Mouse (Mus musculus): ENCODE measurements at regions not wholly inside any gene's neighbourhood (a gene's known extent, or its start where the extent isn't known, plus 50 kb on each side); places are given as distances from the start of the nearest gene placed in this dataset.

DNA sequence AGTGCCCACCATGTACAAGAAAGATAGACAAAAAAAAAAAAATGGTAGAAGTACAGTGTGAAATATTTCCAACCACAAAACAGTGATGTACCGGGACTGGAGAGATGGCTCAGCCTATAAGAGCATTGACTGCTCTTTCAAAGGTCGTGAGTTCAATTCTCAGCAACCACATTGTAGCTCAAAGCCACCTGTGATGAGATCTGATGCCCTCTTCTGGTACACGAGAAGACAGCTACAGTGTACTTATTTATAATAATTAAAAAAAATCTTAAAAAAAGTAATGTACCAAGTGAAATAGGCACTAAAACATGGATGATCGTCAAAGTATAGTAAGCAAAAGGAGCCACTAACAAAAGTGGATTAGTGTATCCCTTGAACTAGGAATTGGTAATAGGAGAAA lies 1154.2 kb upstream of the Sel1l start:
- no peak overlapping the region for H3K9ac ChIP-seq (replicated peaks)
- H3K27me3 ChIP-seq (ENCODE audit: insufficient read depth, low read length) = no peaks in the 10 kb centered on the region
- H3K36me3 ChIP-seq (replicated peaks; ENCODE audit: insufficient read depth, low read length) = no peaks in the 10 kb centered on the region
- no peaks in the 10 kb centered on the region for H3K9me3 ChIP-seq (ENCODE audit: low read length)
- no peak overlapping the region for H3K27ac ChIP-seq (ENCODE audit: low read depth)
- no peaks in the 10 kb centered on the region for H3K4me1 ChIP-seq (ENCODE audit: insufficient read depth)
- TF ChIP-seq EP300 (IDR thresholded peaks at IDR 0.05; ENCODE audit: low read depth) (no peak), CTCF (IDR thresholded peaks at IDR 0.05; ENCODE audit: low read depth) (no peak)
- 68% methylated on average over 4 of the region's 4 CpGs for WGBS (ENCODE audit: insufficient replicate concordance)
- DNase-seq = no peak
- ATAC-seq = no peak
- H3K4me2 ChIP-seq (ENCODE audit: low read depth, low read length) = no peak overlapping the region
- H3K4me3 ChIP-seq (ENCODE audit: low read depth, low read length) = no peak overlapping the region

GRCm38 (mm10) chr12:92975698-92976097 lies 1126.7 kb upstream of the Sel1l start:
- no peak overlapping the region for H3K27ac ChIP-seq (ENCODE audit: low read depth)
- 77% methylated on average over 3 of the region's 3 CpGs for WGBS (ENCODE audit: insufficient replicate concordance)
- no peak for ATAC-seq

GRCm38 (mm10) chr12:92944352-92944751 lies 1095.4 kb upstream of the Sel1l start:
- no peak for TF ChIP-seq EP300 (IDR thresholded peaks at IDR 0.05; ENCODE audit: low read depth)
- no peak for TF ChIP-seq CTCF (IDR thresholded peaks at IDR 0.05; ENCODE audit: low read depth)
- Histone ChIP-seq H3K27ac (ENCODE audit: low read depth) (no peak overlapping the region), H3K4me3 (ENCODE audit: low read depth, low read length) (no peak overlapping the region), H3K9ac (replicated peaks) (no peak overlapping the region), H3K9me3 (ENCODE audit: low read length) (no peaks in the 10 kb centered on the region), H3K27me3 (ENCODE audit: insufficient read depth, low read length) (no peaks in the 10 kb centered on the region), H3K36me3 (replicated peaks; ENCODE audit: insufficient read depth, low read length) (no peaks in the 10 kb centered on the region), H3K4me1 (ENCODE audit: insufficient read depth) (no peaks in the 10 kb centered on the region), H3K4me2 (ENCODE audit: low read depth, low read length) (no peak overlapping the region)
- WGBS (ENCODE audit: insufficient replicate concordance) = 67% methylated on average over 3 of the region's 3 CpGs
- DNase-seq (no peak), ATAC-seq (no peak)

More at GRCm38 (mm10) chr12:92975698-92976097, 1126.7 kb upstream of the Sel1l start:
- Histone ChIP-seq H3K9ac (replicated peaks) (no peak overlapping the region), H3K4me2 (ENCODE audit: low read depth, low read length) (no peak overlapping the region), H3K27me3 (ENCODE audit: insufficient read depth, low read length) (no peaks in the 10 kb centered on the region), H3K4me1 (ENCODE audit: insufficient read depth) (no peaks in the 10 kb centered on the region), H3K4me3 (ENCODE audit: low read depth, low read length) (no peak overlapping the region), H3K36me3 (replicated peaks; ENCODE audit: insufficient read depth, low read length) (no peaks in the 10 kb centered on the region), H3K9me3 (ENCODE audit: low read length) (no peaks in the 10 kb centered on the region)
- TF ChIP-seq EP300 (IDR thresholded peaks at IDR 0.05; ENCODE audit: low read depth) = no peak
- TF ChIP-seq CTCF (IDR thresholded peaks at IDR 0.05; ENCODE audit: low read depth) = no peak
- DNase-seq = no peak

GRCm38 (mm10) chr12:92927591-92927990 lies 1078.6 kb upstream of the Sel1l start:
- no peak for ATAC-seq
- Histone ChIP-seq H3K27me3 (ENCODE audit: insufficient read depth, low read length) (no peaks in the 10 kb centered on the region), H3K9ac (replicated peaks) (no peak overlapping the region), H3K4me3 (ENCODE audit: low read depth, low read length) (no peak overlapping the region), H3K36me3 (replicated peaks; ENCODE audit: insufficient read depth, low read length) (no peaks in the 10 kb centered on the region), H3K27ac (ENCODE audit: low read depth) (no peak overlapping the region), H3K9me3 (ENCODE audit: low read length) (no peaks in the 10 kb centered on the region), H3K4me2 (ENCODE audit: low read depth, low read length) (no peak overlapping the region), H3K4me1 (ENCODE audit: insufficient read depth) (no peaks in the 10 kb centered on the region)
- DNase-seq = no peak
- whole genome bisulfite sequencing (ENCODE audit: insufficient replicate concordance) = 62% methylated on average over 2 of the region's 2 CpGs
- TF ChIP-seq CTCF (IDR thresholded peaks at IDR 0.05; ENCODE audit: low read depth) (no peak), EP300 (IDR thresholded peaks at IDR 0.05; ENCODE audit: low read depth) (no peak)

DNA sequence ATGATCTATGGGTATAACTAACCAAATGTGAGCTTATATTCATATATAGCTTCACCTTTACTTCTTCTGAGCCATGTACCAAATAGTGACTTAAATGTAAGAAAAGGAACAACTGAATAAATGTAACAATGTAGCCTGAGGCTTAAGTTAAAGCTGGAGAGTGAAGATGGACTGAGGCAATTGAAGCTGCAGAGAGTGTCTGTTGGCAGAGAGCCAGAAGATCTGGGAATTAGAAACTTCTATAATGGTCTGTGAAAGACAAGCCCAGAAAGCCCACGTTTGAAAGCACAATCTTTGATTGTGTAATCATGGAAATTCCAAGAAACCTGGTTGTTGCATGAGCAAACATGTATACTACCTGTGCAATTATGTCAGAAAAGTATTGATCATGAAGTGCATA lies 1078.0 kb upstream of the Sel1l start:
- Histone ChIP-seq H3K27me3 (ENCODE audit: insufficient read depth, low read length) (no peaks in the 10 kb centered on the region), H3K4me3 (ENCODE audit: low read depth, low read length) (no peak overlapping the region), H3K4me1 (ENCODE audit: insufficient read depth) (no peaks in the 10 kb centered on the region), H3K4me2 (ENCODE audit: low read depth, low read length) (no peak overlapping the region), H3K36me3 (replicated peaks; ENCODE audit: insufficient read depth, low read length) (no peaks in the 10 kb centered on the region), H3K9ac (replicated peaks) (no peak overlapping the region), H3K9me3 (ENCODE audit: low read length) (no peaks in the 10 kb centered on the region), H3K27ac (ENCODE audit: low read depth) (no peak overlapping the region)
- TF ChIP-seq EP300 (IDR thresholded peaks at IDR 0.05; ENCODE audit: low read depth) (no peak), CTCF (IDR thresholded peaks at IDR 0.05; ENCODE audit: low read depth) (no peak)
- 25% methylated on average over 1 of the region's 1 CpGs for WGBS (ENCODE audit: insufficient replicate concordance)
- DNase-seq (no peak), ATAC-seq (no peak)

DNA sequence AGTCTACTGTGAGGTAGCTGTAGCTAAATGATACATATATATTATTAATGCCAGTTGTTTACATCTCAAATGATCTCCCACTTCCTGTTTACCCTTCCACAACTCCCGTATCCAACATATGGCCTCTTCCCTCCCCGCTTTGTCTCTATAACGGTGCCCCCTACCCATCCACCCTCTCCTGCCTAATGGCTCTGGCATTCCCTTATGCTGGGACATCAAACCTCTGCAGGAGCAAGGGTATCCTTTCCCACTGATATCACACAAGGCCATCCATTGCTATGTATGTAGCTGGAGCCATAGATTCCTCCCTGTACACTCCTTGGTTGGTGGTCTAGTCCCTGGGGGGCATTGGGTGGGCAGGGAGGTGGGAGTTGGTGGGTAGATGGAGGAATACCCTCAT lies 1071.0 kb upstream of the Sel1l start:
- H3K27ac ChIP-seq (ENCODE audit: low read depth) = no peak overlapping the region
- no peaks in the 10 kb centered on the region for H3K27me3 ChIP-seq (ENCODE audit: insufficient read depth, low read length)
- H3K4me1 ChIP-seq (ENCODE audit: insufficient read depth) = no peaks in the 10 kb centered on the region
- H3K36me3 ChIP-seq (replicated peaks; ENCODE audit: insufficient read depth, low read length) = no peaks in the 10 kb centered on the region
- DNase-seq (no peak), ATAC-seq (no peak)
- no peak overlapping the region for H3K4me3 ChIP-seq (ENCODE audit: low read depth, low read length)
- H3K9ac ChIP-seq (replicated peaks) = no peak overlapping the region
- no peak overlapping the region for H3K4me2 ChIP-seq (ENCODE audit: low read depth, low read length)
- TF ChIP-seq EP300 (IDR thresholded peaks at IDR 0.05; ENCODE audit: low read depth) (no peak), CTCF (IDR thresholded peaks at IDR 0.05; ENCODE audit: low read depth) (no peak)
- H3K9me3 ChIP-seq (ENCODE audit: low read length) = no peaks in the 10 kb centered on the region
- WGBS (ENCODE audit: insufficient replicate concordance) = 77% methylated on average over 3 of the region's 3 CpGs

DNA sequence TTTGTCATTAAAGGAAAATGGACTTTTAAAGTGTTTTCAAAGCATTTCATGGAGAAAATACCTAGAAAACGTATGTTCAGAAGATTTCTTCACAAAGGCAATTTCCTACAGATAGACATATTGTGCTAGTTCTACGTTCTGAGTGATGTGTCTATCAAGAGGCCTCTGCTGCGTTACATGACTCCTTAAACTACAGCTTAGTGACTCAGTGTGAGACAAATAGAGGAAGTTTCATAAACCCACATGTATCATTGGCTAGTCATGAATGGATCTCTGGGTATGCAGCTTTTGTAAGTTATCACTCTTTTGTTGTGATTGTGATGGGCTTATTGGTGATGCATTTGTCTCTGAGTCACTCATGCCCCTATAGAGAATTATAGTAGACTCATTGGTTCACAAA lies 1067.3 kb upstream of the Sel1l start:
- H3K4me3 ChIP-seq (ENCODE audit: low read depth, low read length) = no peak overlapping the region
- ATAC-seq = no peak
- WGBS (ENCODE audit: insufficient replicate concordance) = 58% methylated on average over 3 of the region's 3 CpGs

More for the DNA sequence above, 1067.3 kb upstream of the Sel1l start:
- TF ChIP-seq CTCF (IDR thresholded peaks at IDR 0.05; ENCODE audit: low read depth) = no peak
- TF ChIP-seq EP300 (IDR thresholded peaks at IDR 0.05; ENCODE audit: low read depth) = no peak
- Histone ChIP-seq H3K4me1 (ENCODE audit: insufficient read depth) (no peaks in the 10 kb centered on the region), H3K27me3 (ENCODE audit: insufficient read depth, low read length) (no peaks in the 10 kb centered on the region), H3K9me3 (ENCODE audit: low read length) (no peaks in the 10 kb centered on the region), H3K27ac (ENCODE audit: low read depth) (no peak overlapping the region), H3K9ac (replicated peaks) (no peak overlapping the region), H3K36me3 (replicated peaks; ENCODE audit: insufficient read depth, low read length) (no peaks in the 10 kb centered on the region), H3K4me2 (ENCODE audit: low read depth, low read length) (no peak overlapping the region)
- DNase-seq = no peak

Measured in liver, postnatal 0 days (tissue).